Mouse (Mus musculus) forebrain, postnatal 0 days (tissue): ENCODE data around the gene Pdzd3. TPM values are rescaled to one million over a fixed set of nuclear protein-coding genes. Genes with fewer than 3 reads are reported as not detected.

Source experiments
- ATAC-seq: fragments of 200-750 bp; cut with Nextera tagmentation; 2 replicates; pipeline ENCODE4 v1.8.0; 2017; ENCODE audit warnings: mild to moderate bottlenecking, moderate library complexity
- DNase-seq: peaks from one replicate; pipeline ENCODE4 v3.0.0-alpha.2; 2015
- H3K27ac ChIP-seq: fragments of 300-500 bp; sonication (generic); 2 replicates; pipeline ENCODE4 v1.5.1; 2014; ENCODE audit warnings: low read depth, mild to moderate bottlenecking, antibody characterized with exemption, low read length, moderate library complexity, mixed read lengths
- H3K27me3 ChIP-seq: fragments of 300-500 bp; sonication (generic); 2 replicates; pipeline ENCODE4 v1.6.1; 2014; ENCODE audit warnings: mild to moderate bottlenecking, low read length, mixed read lengths; ENCODE audit not compliant: insufficient read depth
- H3K36me3 ChIP-seq: fragments of 300-500 bp; sonication (generic); 2 replicates; pipeline ENCODE4 v1.6.1; 2014; ENCODE audit warnings: mild to moderate bottlenecking, moderate library complexity; ENCODE audit not compliant: insufficient read depth
- H3K4me1 ChIP-seq: fragments of 300-500 bp; sonication (generic); 2 replicates; pipeline ENCODE4 v1.6.1; 2014; ENCODE audit warnings: antibody characterized with exemption; ENCODE audit not compliant: insufficient read depth
- H3K4me2 ChIP-seq: fragments of 300-500 bp; sonication (generic); 2 replicates; pipeline ENCODE4 v1.6.1; 2014; ENCODE audit warnings: low read depth, mild to moderate bottlenecking, moderate library complexity
- H3K4me3 ChIP-seq: fragments of 300-500 bp; sonication (generic); 2 replicates; pipeline ENCODE4 v1.5.1; 2014; ENCODE audit warnings: low read depth, low read length, mixed read lengths
- H3K9ac ChIP-seq: fragments of 300-500 bp; sonication (generic); 2 replicates; pipeline ENCODE4 v1.6.1; 2014; ENCODE audit warnings: mild to moderate bottlenecking
- H3K9me3 ChIP-seq: fragments of 300-500 bp; sonication (generic); 2 replicates; pipeline ENCODE4 v1.6.1; 2016; ENCODE audit warnings: low read length
- CTCF ChIP-seq: sonication (generic); IDR thresholded peaks from 2 replicates; pipeline ENCODE4 v1.5.1; 2016; ENCODE audit warnings: antibody characterized with exemption, control low read depth, low read depth
- WGBS: fragments of 180-500 bp; shearing (Covaris S2); extraction: QIAGEN DNeasy Blood & Tissue Kit; methylation state at CpG from one replicate; pipeline ENCODE4 v1.1.7; 2014; 5-methylcytosine and 5-hydroxymethylcytosine counted together
- polyA plus RNA-seq: library from polyadenylated mRNA; unstranded; fragments of >200 nt; fragmentation: Nextera tagmentation; extraction: Ambion mirVana; gene quantifications from 2 replicates; pipeline ENCODE4 v1.2.1, GENCODE M21; 2015
- total RNA-seq: library from RNA; depleted of rRNA; stranded (reverse); fragments of >200 nt; gene quantifications from 2 replicates; pipeline ENCODE4 v1.2.3, GENCODE M21; 2014

The Pdzd3 gene
- total and polyA plus RNA-seq, 2 experiments from 2014 or later = 0.33 to 1.0 TPM

DNA sequence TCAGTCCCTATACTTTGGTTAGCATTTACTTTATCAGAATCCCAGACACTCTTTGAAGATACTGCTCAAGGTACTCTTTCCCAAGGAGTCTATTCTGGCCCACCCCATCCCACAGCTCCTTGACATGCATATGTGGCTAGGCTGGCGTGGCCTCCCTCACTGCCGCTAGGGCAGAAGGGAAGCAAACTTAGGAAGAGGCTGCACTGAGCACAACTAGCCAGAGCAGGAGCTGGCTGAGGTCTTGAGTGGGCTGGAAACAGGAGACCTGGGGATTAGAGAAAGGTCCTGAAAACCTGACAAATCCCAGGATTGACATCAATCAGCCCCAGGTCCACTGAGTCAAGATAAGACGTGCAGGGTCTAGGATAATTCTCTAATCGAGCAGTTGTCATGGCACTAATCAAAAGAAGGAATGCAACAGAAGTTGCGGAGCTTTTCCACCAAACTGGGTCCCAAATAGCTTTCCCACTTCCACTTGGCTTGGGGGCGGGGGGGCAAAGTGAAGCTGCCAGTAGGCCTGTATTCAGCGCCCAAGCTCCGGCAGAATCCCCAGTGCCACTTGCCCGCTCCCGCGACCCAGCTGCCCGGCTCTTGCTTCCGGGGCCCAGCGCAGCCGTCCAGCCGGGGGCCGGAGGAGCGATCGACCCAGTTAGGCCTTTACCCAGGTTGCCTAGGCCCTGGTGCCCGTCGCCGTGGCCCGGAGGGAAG is 16.2 kb upstream of the Pdzd3 start:
- peak; percentile 30; the same call in 1 of the 2 replicates for TF ChIP-seq CTCF
- DNase-seq = no peak

DNA sequence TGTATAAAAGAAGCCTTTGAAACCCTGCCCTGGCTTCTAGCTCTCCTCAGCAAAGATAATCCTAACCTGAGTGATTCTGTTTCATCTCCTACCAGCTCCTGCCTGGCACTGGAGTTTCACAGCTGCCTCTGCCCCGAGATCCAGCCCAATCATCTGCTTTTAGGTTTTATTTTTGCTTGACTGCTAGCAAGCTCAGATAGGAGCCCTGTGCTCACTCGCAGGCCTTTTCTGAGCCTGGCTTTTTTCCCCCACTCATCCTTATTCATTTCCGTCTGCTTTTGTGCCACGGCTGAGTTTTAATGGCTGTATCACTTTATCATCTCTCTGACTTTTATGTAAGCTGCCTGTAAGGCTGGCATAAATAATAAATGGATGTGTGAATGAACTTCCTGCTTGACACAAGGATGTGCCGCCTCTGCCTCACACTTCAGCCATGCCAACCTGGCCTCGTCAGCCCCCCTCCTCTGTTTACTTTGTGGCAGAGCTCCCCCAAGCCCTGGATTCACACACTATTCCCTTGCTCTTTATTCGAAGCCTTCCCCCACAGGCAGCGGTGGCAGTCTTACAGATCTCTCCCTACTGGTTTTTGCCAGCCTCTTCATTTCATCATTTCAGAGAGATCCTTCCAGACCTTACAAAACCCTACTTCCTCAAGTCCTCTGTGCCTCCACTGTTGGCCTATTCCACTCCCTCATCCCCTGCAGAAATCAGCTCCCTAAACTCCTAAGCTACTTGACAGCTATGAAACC is 15.4 kb upstream of the Pdzd3 start:
- ATAC-seq = peak; percentile 25
- Histone ChIP-seq H3K36me3 (no peaks in the 10 kb centered on the region), H3K27me3 (no peaks in the 10 kb centered on the region), H3K4me3 (no peak overlapping the region), H3K9ac (0 out of 2 replicates have a peak overlapping the region, but pooled peaks have one; percentile 4), H3K4me2 (0 out of 2 replicates have a peak overlapping the region, but pooled peaks have one; percentile 1), H3K27ac (peak overlapping the region; percentile 67), H3K4me1 (peaks cover 4% of the 10 kb centered on the region), H3K9me3 (no peaks in the 10 kb centered on the region)
- peak; percentile 48 for DNase-seq
- WGBS = 35% methylated on average over 8 of the region's 8 CpGs
- TF ChIP-seq CTCF = no peak

More for the DNA sequence above, 16.2 kb upstream of the Pdzd3 start:
- H3K4me3 ChIP-seq = peak overlapping the region; percentile 33
- H3K27me3 ChIP-seq = no peaks in the 10 kb centered on the region
- H3K9ac ChIP-seq = peak overlapping the region; percentile 59
- H3K9me3 ChIP-seq = no peaks in the 10 kb centered on the region
- H3K27ac ChIP-seq = peak overlapping the region; percentile 76
- peak; percentile 29 for ATAC-seq
- no peaks in the 10 kb centered on the region for H3K36me3 ChIP-seq
- peaks cover 4% of the 10 kb centered on the region for H3K4me1 ChIP-seq
- H3K4me2 ChIP-seq = peak overlapping the region; percentile 66
- WGBS = 5% methylated on average over 21 of the region's 23 CpGs

DNA sequence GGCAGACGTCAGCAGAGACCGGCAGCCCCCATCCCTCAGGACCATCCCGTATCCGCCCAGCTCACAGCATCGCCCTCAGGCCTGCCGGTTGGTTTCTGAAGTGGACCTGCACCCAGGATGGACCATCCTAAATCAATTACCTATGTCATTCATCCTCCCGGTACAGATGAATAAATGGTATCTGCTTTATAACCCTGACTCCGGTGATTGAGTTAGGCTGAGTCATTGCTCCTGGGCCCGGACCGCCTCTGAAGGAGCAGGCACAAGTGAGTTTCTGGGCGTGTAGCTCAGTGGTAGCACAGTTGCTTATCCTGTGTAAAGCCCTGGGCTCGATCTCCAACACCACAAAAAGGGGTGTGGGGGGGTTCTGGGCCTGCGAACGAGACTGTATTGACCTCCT is 10.1 kb upstream of the Pdzd3 start:
- Histone ChIP-seq H3K9ac (no peak overlapping the region), H3K36me3 (no peaks in the 10 kb centered on the region), H3K9me3 (no peaks in the 10 kb centered on the region), H3K4me3 (no peak overlapping the region), H3K4me1 (peaks cover 4% of the 10 kb centered on the region; the same call in 1 of the 2 replicates), H3K4me2 (no peak overlapping the region), H3K27me3 (no peaks in the 10 kb centered on the region), H3K27ac (no peak overlapping the region)
- no peak for ATAC-seq
- 88% methylated on average over 14 of the region's 14 CpGs for WGBS
- no peak for DNase-seq
- TF ChIP-seq CTCF = no peak

DNA sequence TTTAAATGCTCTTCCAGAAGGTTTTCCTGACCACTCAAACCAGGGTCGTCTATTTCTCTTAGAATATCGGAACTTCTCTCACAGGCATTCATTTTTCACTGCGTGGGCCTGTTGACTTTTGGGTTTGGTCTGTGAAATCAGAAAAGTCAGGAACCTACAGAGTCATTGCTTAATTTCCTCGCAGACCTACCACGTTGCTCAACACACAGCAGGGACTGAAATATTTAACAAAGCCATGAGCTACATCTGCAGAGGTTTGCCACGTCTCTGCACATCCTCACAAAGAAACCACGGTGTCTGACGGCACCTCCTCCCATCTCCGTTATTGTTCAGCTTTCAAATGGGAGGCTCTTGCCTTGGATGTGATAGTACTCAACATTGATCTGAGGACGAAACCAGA is 7.7 kb upstream of the Pdzd3 start:
- Histone ChIP-seq H3K27me3 (no peaks in the 10 kb centered on the region), H3K4me2 (no peak overlapping the region), H3K4me1 (peaks cover 8% of the 10 kb centered on the region), H3K9me3 (no peaks in the 10 kb centered on the region), H3K9ac (no peak overlapping the region), H3K36me3 (no peaks in the 10 kb centered on the region), H3K27ac (no peak overlapping the region), H3K4me3 (no peak overlapping the region)
- ATAC-seq = no peak
- WGBS = 77% methylated on average over 10 of the region's 10 CpGs
- no peak for DNase-seq
- no peak for TF ChIP-seq CTCF

DNA sequence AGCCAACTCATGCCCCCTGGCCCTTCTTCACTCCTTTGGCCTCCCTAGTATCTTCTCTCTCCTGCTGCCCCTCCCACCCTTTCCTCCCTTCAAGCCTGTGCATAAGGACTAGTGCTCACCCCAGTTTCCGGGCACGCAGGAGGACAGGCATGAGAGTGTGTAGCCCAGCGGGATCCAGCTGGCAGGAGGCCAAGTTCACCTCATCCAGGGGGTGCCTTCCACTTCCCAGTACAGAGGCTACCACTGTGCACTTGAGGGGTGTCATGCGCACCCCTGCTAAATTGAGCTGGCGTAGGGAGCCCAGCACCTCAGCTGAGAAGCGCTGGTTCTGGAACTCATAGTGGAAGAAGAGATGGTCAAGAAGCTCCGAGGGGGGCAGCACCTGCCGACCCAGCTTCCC is 4.9 kb upstream of the Pdzd3 start:
- no peaks in the 10 kb centered on the region; the same call in 1 of the 2 replicates for H3K36me3 ChIP-seq
- no peaks in the 10 kb centered on the region for H3K27me3 ChIP-seq
- peaks cover 8% of the 10 kb centered on the region for H3K4me1 ChIP-seq
- no peaks in the 10 kb centered on the region for H3K9me3 ChIP-seq
- ATAC-seq (no peak), DNase-seq (no peak)
- TF ChIP-seq CTCF = no peak
- H3K27ac ChIP-seq = no peak overlapping the region
- H3K9ac ChIP-seq = no peak overlapping the region
- WGBS = 75% methylated on average over 8 of the region's 8 CpGs
- H3K4me2 ChIP-seq = no peak overlapping the region
- H3K4me3 ChIP-seq = no peak overlapping the region

DNA sequence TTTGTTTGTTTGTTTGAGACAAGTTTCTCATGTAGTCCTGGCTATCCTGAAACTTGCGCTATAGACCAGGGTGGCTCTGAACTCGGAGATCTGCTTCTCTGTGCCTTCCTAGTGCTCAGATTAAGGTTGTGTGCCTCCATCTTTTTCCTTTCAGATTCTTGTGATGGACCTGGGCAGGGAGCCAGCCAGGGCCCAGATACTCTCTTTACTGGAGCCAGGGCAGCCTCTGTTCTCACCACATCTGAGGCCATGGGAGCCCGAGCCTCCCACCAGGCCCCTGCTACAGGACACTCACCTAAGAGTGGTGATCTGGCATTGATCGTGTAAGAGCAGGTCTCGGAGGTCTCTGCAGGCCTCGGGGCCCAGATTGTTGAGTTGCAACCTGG is 3.9 kb upstream of the Pdzd3 start:
- no peaks in the 10 kb centered on the region for H3K9me3 ChIP-seq
- H3K36me3 ChIP-seq = no peaks in the 10 kb centered on the region; the same call in 1 of the 2 replicates
- ATAC-seq (no peak), DNase-seq (no peak)
- no peak overlapping the region for H3K4me3 ChIP-seq
- TF ChIP-seq CTCF = no peak
- 22% methylated on average over 6 of the region's 6 CpGs for WGBS
- no peak overlapping the region for H3K4me2 ChIP-seq
- H3K27ac ChIP-seq = peak overlapping the region; percentile 66
- peaks cover 12% of the 10 kb centered on the region for H3K4me1 ChIP-seq
- H3K9ac ChIP-seq = no peak overlapping the region
- no peaks in the 10 kb centered on the region for H3K27me3 ChIP-seq

DNA sequence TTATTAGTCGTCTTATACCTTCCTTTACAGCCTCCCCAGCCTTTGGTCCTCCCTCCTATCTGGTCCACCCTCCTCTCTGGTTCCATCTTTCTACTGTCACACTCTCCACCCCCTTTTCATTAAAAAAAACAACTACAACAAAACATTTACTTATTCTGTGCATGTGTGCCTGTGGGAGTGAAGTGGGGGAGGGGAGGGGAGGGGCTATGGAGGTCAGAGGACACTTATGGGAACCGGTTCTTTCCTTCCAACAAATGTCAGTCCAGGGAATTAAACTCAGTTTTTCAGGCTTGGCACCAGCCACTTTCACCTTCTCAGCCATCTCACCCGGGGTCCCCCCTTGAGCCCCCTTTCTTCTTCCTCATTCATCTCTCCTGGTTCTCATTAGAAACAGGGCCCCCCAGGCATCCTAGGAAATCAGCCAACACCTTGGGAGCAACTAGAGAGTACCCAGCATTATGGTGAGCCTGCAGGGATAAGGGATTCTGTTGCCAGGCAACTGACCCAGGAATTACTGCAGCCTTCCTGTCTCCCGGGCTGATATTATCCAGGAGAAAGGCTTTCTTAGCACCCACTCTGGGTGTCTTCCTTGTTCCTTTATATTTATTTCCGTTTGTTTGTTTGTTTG is 3.4 kb upstream of the Pdzd3 start:
- 3% methylated on average over 5 of the region's 5 CpGs for WGBS
- no peak overlapping the region for H3K9ac ChIP-seq
- peak; percentile 53 for DNase-seq
- no peaks in the 10 kb centered on the region; the same call in 1 of the 2 replicates for H3K36me3 ChIP-seq
- no peaks in the 10 kb centered on the region for H3K27me3 ChIP-seq
- H3K9me3 ChIP-seq = no peaks in the 10 kb centered on the region
- ATAC-seq = peak; percentile 71; the same call in 1 of the 2 replicates
- peak overlapping the region; percentile 66 for H3K27ac ChIP-seq
- H3K4me3 ChIP-seq = no peak overlapping the region
- no peak for TF ChIP-seq CTCF
- peaks cover 12% of the 10 kb centered on the region for H3K4me1 ChIP-seq
- H3K4me2 ChIP-seq = no peak overlapping the region
